Mouse (Mus musculus): ENCODE measurements around the gene Gria3. TPM values are rescaled to one million over a fixed set of nuclear protein-coding genes. Genes with fewer than 3 reads are reported as not detected.
A peak's percentile ranks its signal among the peaks of the same experiment; 100 is the strongest.

The Gria3 gene
- polyA plus RNA-seq, 1 experiment from 2014 or later: 7.1 TPM

DNA sequence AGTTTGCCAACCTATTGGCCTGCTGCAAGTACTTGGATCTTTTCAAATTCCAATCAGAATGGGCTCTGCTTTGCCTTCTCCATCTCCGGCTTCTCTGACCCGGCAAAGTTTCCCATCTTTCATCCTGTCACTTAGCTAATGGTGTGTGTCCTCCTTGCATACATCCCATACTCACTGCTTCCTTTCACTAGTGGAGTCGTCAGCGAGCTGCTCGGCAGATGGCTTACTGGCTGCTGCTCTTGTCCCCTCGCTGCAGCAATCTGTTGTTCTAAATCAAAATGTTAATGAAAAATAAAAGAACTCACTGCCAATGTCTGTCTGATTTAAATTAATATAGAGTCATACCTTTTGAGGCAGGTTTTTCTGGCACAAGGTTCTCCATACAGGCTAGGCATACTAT lies 25.0 kb downstream of the Gria3 start:
- Histone ChIP-seq H3K4me2 (replicated peaks; ENCODE audit: low read depth, low read length) (no peak overlapping the region), H3K27ac (ENCODE audit: low read depth, low read length) (no peak overlapping the region), H3K4me3 (ENCODE audit: low read length) (no peak overlapping the region), H3K9me3 (ENCODE audit: control insufficient read depth, low read length) (no peaks in the 10 kb centered on the region), H3K9ac (ENCODE audit: low read depth, low read length) (no peak overlapping the region), H3K27me3 (ENCODE audit: control insufficient read depth, insufficient read depth, low read length) (no peaks in the 10 kb centered on the region), H3K36me3 (ENCODE audit: control insufficient read depth, insufficient read depth, low read length) (no peaks in the 10 kb centered on the region), H3K4me1 (ENCODE audit: control insufficient read depth, insufficient read depth, low read length) (no peaks in the 10 kb centered on the region)
- 46% methylated on average over 6 of the region's 6 CpGs for WGBS
- peak; percentile 89; the same call in 1 of the 2 replicates for ATAC-seq (ENCODE audit: low FRiP score, low TSS enrichment)

DNA sequence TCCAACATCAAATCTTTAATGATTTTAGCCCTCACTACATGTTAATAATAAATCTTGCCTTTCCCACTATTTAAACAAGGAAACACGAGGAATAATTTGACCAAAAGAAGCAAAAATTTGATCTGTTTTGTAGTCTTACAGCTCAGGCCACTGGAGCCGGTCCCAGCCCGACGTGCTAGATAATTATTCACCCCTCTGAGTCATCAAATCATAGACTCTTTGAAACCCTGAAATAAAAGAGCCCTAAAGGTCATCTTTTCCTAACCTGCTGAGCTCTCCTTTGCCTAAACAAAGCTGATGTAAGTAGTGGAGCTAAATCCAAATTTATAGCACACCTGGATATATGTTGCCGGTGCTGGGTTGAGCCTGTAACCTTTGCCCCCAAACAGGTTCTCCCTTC lies 27.4 kb downstream of the Gria3 start:
- no peak for ATAC-seq (ENCODE audit: low FRiP score, low TSS enrichment)
- Histone ChIP-seq H3K27me3 (ENCODE audit: control insufficient read depth, insufficient read depth, low read length) (no peaks in the 10 kb centered on the region), H3K4me3 (ENCODE audit: low read length) (no peak overlapping the region), H3K9me3 (ENCODE audit: control insufficient read depth, low read length) (no peaks in the 10 kb centered on the region), H3K9ac (ENCODE audit: low read depth, low read length) (no peak overlapping the region), H3K27ac (ENCODE audit: low read depth, low read length) (no peak overlapping the region), H3K4me1 (ENCODE audit: control insufficient read depth, insufficient read depth, low read length) (no peaks in the 10 kb centered on the region), H3K4me2 (replicated peaks; ENCODE audit: low read depth, low read length) (no peak overlapping the region), H3K36me3 (ENCODE audit: control insufficient read depth, insufficient read depth, low read length) (no peaks in the 10 kb centered on the region)
- WGBS: 47% methylated on average over 5 of the region's 5 CpGs

DNA sequence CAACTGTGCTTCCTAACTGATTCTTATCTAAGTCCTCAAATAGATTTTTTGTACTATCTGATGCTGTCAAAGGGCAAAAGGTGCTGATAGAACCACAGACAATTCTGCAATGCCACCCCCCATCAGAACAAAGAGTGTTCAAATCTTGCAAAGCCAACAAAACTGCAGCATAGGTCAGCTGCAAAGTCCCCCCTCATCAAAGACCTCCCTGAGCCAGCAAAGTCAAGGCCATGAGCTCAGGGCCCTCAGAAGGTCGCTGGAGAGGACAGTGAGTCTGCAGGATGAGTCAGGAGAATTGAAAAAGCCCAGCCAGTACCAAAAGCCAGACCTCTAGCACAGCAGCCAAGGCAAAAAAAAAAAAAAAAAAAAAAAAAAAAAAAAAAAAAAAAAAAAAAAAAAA lies 34.9 kb downstream of the Gria3 start:
- no peak overlapping the region for H3K4me3 ChIP-seq (ENCODE audit: low read length)
- no peaks in the 10 kb centered on the region for H3K9me3 ChIP-seq (ENCODE audit: control insufficient read depth, low read length)
- no peaks in the 10 kb centered on the region for H3K36me3 ChIP-seq (ENCODE audit: control insufficient read depth, insufficient read depth, low read length)
- H3K4me2 ChIP-seq (replicated peaks; ENCODE audit: low read depth, low read length): no peak overlapping the region
- no peak overlapping the region for H3K27ac ChIP-seq (ENCODE audit: low read depth, low read length)
- WGBS: 13% methylated on average over 1 of the region's 1 CpGs
- H3K27me3 ChIP-seq (ENCODE audit: control insufficient read depth, insufficient read depth, low read length): no peaks in the 10 kb centered on the region
- ATAC-seq (ENCODE audit: low FRiP score, low TSS enrichment): no peak
- H3K4me1 ChIP-seq (ENCODE audit: control insufficient read depth, insufficient read depth, low read length): no peaks in the 10 kb centered on the region
- H3K9ac ChIP-seq (ENCODE audit: low read depth, low read length): no peak overlapping the region

DNA sequence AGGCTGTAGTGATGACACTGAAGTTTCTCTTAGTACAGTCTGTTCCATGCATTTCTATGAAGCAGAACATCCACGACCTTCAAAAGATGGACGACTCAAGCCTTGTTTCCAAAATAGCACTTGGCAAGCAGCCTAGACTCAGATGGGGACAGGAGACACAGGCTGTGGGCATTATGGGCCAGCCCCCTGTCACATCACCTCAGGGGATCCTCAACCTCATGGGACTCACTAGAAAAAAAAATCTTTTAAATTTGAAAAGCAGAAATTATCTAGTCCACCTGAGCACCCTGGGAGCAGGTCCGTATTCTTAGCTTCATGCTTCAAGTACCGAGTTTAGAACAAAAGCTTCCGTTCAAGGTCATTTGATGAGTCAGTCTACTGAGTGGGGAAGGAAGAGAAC lies 38.2 kb downstream of the Gria3 start:
- H3K4me1 ChIP-seq (ENCODE audit: control insufficient read depth, insufficient read depth, low read length): no peaks in the 10 kb centered on the region
- H3K4me3 ChIP-seq (ENCODE audit: low read length): no peak overlapping the region
- H3K36me3 ChIP-seq (ENCODE audit: control insufficient read depth, insufficient read depth, low read length): no peaks in the 10 kb centered on the region
- H3K27me3 ChIP-seq (ENCODE audit: control insufficient read depth, insufficient read depth, low read length): no peaks in the 10 kb centered on the region
- no peak overlapping the region for H3K4me2 ChIP-seq (replicated peaks; ENCODE audit: low read depth, low read length)
- no peak for ATAC-seq (ENCODE audit: low FRiP score, low TSS enrichment)
- H3K9ac ChIP-seq (ENCODE audit: low read depth, low read length): no peak overlapping the region
- 85% methylated on average over 5 of the region's 5 CpGs for WGBS
- H3K9me3 ChIP-seq (ENCODE audit: control insufficient read depth, low read length): no peaks in the 10 kb centered on the region
- no peak overlapping the region for H3K27ac ChIP-seq (ENCODE audit: low read depth, low read length)

DNA sequence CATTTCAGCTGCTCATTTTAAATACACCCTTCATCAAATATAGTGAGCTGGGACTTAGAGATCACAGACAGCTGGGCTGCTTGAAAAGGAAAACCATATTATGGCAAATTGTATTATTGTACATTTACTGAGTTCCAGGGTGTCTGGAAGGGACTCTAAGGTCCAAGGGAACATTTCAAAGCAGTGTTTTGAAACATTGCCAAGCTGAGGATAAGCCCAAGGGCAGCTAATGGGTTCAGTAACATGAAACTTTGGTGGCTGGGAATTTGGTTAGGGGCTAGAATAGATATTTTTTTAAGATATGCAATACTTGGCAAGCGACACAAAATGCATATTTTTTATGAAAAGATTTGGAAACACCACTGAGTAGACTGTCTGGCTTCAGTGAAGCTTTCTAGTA lies 48.2 kb downstream of the Gria3 start:
- Histone ChIP-seq H3K4me2 (replicated peaks; ENCODE audit: low read depth, low read length) (no peak overlapping the region), H3K27me3 (ENCODE audit: control insufficient read depth, insufficient read depth, low read length) (no peaks in the 10 kb centered on the region), H3K9me3 (ENCODE audit: control insufficient read depth, low read length) (no peaks in the 10 kb centered on the region), H3K4me1 (ENCODE audit: control insufficient read depth, insufficient read depth, low read length) (no peaks in the 10 kb centered on the region), H3K27ac (ENCODE audit: low read depth, low read length) (no peak overlapping the region), H3K36me3 (ENCODE audit: control insufficient read depth, insufficient read depth, low read length) (no peaks in the 10 kb centered on the region), H3K4me3 (ENCODE audit: low read length) (no peak overlapping the region), H3K9ac (ENCODE audit: low read depth, low read length) (no peak overlapping the region)
- 50% methylated on average over 1 of the region's 1 CpGs for WGBS
- no peak for ATAC-seq (ENCODE audit: low FRiP score, low TSS enrichment)

DNA sequence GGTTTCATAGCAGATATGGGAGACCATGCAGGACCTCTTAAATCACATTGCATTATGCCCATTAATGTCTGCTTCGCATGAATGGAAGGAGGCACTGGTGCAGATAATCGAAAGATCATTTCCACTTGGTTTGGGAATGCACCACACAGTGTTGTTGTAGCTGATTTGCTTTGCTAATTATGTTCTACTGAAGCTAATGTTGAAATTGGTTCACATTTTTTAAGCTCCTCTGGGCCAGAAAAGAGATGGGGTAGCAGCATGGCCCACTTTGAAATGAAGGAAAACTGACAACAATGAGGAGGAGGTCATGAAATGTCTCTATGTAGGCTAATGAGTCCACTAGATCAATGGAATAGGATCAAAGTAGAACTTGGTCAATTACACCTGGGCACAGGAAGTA lies 76.8 kb downstream of the Gria3 start:
- 83% methylated on average over 2 of the region's 2 CpGs for whole genome bisulfite sequencing

DNA sequence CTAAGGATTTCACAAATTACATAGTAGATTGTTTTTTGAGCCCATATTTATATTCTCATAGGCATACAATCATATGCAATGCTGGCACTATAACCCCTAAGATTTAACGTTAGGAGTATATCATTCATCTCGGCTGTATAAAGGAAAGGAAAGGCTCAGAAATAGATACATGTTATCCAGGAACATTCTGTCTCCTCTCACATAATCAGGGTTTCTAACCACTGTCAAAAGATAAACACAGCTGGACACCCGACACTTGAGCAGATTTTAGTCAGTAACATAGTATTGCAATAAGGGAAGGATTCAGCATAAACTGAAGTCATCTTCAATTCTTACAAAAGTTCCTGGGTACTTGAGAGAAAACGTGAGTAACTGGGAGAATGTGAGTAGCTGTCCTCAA lies 95.9 kb downstream of the Gria3 start:
- WGBS: 80% methylated on average over 4 of the region's 4 CpGs
- no peak for ATAC-seq (ENCODE audit: low FRiP score, low TSS enrichment)
- H3K9me3 ChIP-seq (ENCODE audit: control insufficient read depth, low read length): no peaks in the 10 kb centered on the region

More for the DNA sequence above, 76.8 kb downstream of the Gria3 start:
- Histone ChIP-seq H3K4me3 (ENCODE audit: low read length) (no peak overlapping the region), H3K9ac (ENCODE audit: low read depth, low read length) (no peak overlapping the region), H3K36me3 (ENCODE audit: control insufficient read depth, insufficient read depth, low read length) (no peaks in the 10 kb centered on the region), H3K4me1 (ENCODE audit: control insufficient read depth, insufficient read depth, low read length) (no peaks in the 10 kb centered on the region), H3K27me3 (ENCODE audit: control insufficient read depth, insufficient read depth, low read length) (no peaks in the 10 kb centered on the region), H3K27ac (ENCODE audit: low read depth, low read length) (no peak overlapping the region), H3K9me3 (ENCODE audit: control insufficient read depth, low read length) (no peaks in the 10 kb centered on the region), H3K4me2 (replicated peaks; ENCODE audit: low read depth, low read length) (no peak overlapping the region)
- ATAC-seq (ENCODE audit: low FRiP score, low TSS enrichment): no peak

DNA sequence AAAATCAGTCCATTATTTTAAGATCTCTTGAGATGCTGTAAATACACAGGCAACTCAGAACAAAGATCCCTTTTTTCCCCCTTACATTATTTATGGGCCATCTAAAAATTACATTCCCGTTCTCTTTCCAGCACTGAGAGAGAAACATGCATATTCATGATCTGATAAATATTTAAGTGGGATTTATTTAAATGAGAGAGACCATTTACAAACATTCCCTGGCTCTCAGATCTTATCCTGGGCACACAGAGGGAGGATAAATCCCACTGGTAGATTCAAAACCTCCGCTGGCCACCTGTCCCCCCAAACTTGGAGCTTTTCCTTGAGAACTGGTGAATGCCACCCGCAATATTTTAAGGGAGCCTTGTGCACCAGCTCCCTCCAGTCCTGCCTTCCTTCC lies 104.7 kb downstream of the Gria3 start:
- Histone ChIP-seq H3K9ac (ENCODE audit: low read depth, low read length) (no peak overlapping the region), H3K27me3 (ENCODE audit: control insufficient read depth, insufficient read depth, low read length) (no peaks in the 10 kb centered on the region), H3K4me1 (ENCODE audit: control insufficient read depth, insufficient read depth, low read length) (no peaks in the 10 kb centered on the region), H3K9me3 (ENCODE audit: control insufficient read depth, low read length) (no peaks in the 10 kb centered on the region), H3K4me3 (ENCODE audit: low read length) (no peak overlapping the region), H3K27ac (ENCODE audit: low read depth, low read length) (no peak overlapping the region), H3K36me3 (ENCODE audit: control insufficient read depth, insufficient read depth, low read length) (no peaks in the 10 kb centered on the region), H3K4me2 (replicated peaks; ENCODE audit: low read depth, low read length) (no peak overlapping the region)
- ATAC-seq (ENCODE audit: low FRiP score, low TSS enrichment): no peak
- 67% methylated on average over 3 of the region's 3 CpGs for WGBS

More for the DNA sequence above, 95.9 kb downstream of the Gria3 start:
- Histone ChIP-seq H3K4me2 (replicated peaks; ENCODE audit: low read depth, low read length) (no peak overlapping the region), H3K27me3 (ENCODE audit: control insufficient read depth, insufficient read depth, low read length) (no peaks in the 10 kb centered on the region), H3K36me3 (ENCODE audit: control insufficient read depth, insufficient read depth, low read length) (no peaks in the 10 kb centered on the region), H3K4me1 (ENCODE audit: control insufficient read depth, insufficient read depth, low read length) (no peaks in the 10 kb centered on the region), H3K27ac (ENCODE audit: low read depth, low read length) (no peak overlapping the region), H3K4me3 (ENCODE audit: low read length) (no peak overlapping the region), H3K9ac (ENCODE audit: low read depth, low read length) (no peak overlapping the region)

DNA sequence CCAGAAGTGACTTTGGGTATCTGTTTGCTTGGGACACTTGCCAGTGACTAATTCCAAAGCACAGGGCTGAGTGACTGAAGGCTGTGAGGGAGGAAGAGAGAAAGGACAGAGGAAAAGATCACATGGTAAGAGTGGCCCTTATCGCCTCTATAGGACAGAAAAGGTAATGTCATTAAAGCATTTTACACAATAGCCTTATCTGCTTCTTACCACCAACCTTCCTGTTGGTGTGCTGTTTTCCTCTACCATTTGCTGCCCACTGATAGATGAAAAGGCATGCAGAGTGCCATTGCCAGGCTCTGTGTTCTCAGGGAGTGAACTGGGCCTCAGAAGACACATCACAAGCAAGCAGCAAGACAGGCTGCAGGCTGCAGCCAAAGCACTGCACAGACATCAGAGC lies 107.3 kb downstream of the Gria3 start:
- WGBS: 50% methylated on average over 1 of the region's 1 CpGs
- no peak for ATAC-seq (ENCODE audit: low FRiP score, low TSS enrichment)
- H3K4me2 ChIP-seq (replicated peaks; ENCODE audit: low read depth, low read length): no peak overlapping the region
- H3K27ac ChIP-seq (ENCODE audit: low read depth, low read length): no peak overlapping the region
- no peak overlapping the region for H3K4me3 ChIP-seq (ENCODE audit: low read length)
- no peaks in the 10 kb centered on the region for H3K36me3 ChIP-seq (ENCODE audit: control insufficient read depth, insufficient read depth, low read length)
- no peaks in the 10 kb centered on the region for H3K4me1 ChIP-seq (ENCODE audit: control insufficient read depth, insufficient read depth, low read length)
- H3K9ac ChIP-seq (ENCODE audit: low read depth, low read length): no peak overlapping the region
- H3K9me3 ChIP-seq (ENCODE audit: control insufficient read depth, low read length): no peaks in the 10 kb centered on the region
- H3K27me3 ChIP-seq (ENCODE audit: control insufficient read depth, insufficient read depth, low read length): no peaks in the 10 kb centered on the region

DNA sequence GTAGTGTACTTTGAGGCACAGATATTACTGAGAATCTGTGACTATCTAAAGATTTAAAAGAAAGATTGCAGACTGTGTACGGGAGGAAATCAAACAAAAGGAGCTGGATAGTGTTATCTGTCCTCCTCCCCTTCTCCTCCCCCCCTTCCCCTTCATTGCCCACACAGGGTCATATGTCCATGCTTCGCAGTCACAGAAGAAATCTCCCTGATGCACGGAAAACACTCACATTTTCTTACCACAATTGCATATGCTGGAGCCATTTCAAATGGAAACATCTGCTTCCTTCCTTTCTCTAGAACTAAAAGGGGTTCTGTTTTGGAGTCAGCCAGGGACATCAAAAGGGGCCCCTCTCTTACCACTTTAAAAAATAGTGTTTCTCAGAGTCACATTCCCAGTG lies 114.3 kb downstream of the Gria3 start:
- Histone ChIP-seq H3K9ac (ENCODE audit: low read depth, low read length) (no peak overlapping the region), H3K4me1 (ENCODE audit: control insufficient read depth, insufficient read depth, low read length) (no peaks in the 10 kb centered on the region), H3K4me2 (replicated peaks; ENCODE audit: low read depth, low read length) (no peak overlapping the region), H3K27ac (ENCODE audit: low read depth, low read length) (no peak overlapping the region), H3K4me3 (ENCODE audit: low read length) (no peak overlapping the region), H3K36me3 (ENCODE audit: control insufficient read depth, insufficient read depth, low read length) (no peaks in the 10 kb centered on the region), H3K9me3 (ENCODE audit: control insufficient read depth, low read length) (no peaks in the 10 kb centered on the region), H3K27me3 (ENCODE audit: control insufficient read depth, insufficient read depth, low read length) (no peaks in the 10 kb centered on the region)
- no peak for ATAC-seq (ENCODE audit: low FRiP score, low TSS enrichment)
- 76% methylated on average over 3 of the region's 3 CpGs for WGBS
